Mouse (Mus musculus): ENCODE results near the gene Olfm2.
"Not testable (repeated sequence)": the region's sequence is repeated elsewhere in the genome, so short reads cannot be mapped to it uniquely, and the experiment has no call there.

The Olfm2 gene

DNA sequence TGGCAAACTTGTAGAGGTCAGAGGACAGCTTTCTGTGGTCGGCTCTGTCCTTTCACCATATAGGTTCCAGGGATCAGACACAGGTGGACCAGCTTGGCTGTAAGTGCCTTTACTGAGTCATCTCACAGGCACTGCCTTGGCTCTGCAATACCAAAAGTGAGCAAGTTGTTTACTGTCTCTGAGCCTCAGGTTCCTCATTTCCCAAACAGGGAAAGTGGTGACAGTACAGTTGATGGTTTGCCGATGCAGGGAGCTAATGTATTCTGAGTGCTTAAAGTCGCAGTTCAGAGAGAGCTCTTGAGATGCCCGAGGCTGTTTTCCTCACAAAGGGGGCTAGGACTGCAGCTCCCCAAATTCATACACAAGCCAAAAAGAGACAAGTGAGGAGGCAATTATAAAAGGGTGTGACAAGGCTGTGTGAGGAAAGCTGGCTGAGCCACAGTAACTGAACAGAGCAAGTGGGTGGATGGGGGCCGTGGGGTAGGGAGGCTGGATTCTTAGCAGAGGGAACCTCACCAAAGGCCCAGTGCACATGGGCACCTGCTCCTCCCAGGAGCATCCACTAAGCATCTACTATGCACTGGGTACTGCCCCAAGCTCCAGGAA is 49.9 kb downstream of the Olfm2 start:
- no peak for DNase-seq (ENCODE audit: low spot score)

DNA sequence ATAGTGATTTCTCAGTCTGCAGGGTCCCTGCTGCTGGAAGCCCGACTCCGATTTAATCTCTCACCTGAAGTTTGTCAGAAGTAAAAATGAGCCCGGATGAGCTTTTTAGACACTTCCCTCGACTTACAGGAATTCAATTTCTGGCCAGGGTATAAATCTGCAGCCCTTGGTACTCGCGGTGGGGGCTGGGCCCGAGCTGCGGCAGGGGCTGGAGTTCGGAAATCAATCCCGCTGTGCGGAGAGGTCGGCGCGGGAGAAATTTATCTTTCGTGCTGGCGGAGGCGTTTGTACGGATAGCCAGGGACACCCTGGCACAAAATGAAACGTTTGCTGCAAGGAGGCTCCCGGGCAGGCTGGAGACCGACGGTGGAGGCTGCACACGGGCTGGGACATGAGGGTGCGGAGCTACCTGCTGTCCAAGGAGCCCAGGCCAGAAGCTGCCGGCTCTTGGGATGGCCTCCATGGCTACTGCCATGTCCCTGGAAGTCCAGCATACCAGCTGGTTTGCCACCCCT is 51.4 kb downstream of the Olfm2 start:
- no peak for DNase-seq (ENCODE audit: low spot score)

DNA sequence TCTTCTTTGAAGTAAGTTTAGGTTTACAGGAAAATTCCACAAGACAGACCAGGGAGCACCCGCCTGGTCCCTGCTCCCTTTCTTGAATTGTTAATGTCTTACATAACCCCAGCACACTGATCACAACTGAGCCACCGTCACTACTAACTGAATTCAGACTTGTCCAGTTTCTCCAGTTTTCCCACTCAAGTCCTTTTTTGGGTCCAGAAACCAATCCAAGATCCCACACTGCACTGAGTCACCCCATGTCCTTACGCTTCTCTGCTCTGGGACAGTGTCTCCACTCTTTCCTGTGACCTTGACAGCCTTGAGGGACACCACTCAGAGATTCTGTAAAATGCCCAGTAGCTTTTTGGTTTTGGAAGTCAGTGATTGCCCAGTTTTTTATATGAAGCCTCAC is 53.3 kb downstream of the Olfm2 start:
- DNase-seq (ENCODE audit: low spot score) = no peak

DNA sequence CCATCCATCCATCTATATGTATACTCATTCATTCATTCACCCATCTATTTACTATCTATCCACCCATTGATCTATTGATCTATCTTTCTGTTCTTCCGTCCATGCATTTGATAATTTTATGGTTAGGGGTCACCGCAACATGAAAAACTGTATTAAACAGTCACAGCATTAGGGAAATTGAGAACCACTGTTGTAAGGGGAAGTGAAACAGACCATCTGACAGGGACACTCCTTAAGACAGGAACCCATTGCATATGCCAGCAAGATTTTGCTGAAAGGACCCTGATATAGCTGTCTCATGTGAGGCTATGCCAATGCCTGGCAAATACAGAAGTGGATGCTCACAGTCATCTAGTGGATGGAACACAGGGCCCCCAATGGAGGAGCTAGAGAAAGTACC is 55.7 kb downstream of the Olfm2 start:
- DNase-seq (ENCODE audit: low spot score) = not testable (repeated sequence)

DNA sequence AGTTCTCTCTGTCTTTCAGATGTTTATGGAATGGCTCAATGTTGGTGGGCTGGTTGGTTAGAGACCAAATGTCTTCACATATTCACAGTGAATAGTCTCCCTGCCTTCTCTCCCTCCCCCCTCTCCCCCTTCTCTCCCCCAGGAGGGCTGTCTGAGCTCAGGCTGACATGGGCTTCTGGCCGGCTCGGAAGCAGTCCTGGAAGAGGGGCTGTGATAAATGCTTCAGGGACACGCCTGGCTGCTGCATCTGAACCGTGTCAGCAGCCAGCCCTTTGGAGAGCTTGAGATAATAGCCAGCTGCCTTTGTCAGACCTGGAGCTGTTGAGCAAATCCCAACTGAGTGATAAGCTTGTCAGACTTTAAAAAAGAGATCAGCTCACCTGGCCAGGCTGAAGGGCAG is 56.2 kb downstream of the Olfm2 start:
- no peak for DNase-seq (ENCODE audit: low spot score)

DNA sequence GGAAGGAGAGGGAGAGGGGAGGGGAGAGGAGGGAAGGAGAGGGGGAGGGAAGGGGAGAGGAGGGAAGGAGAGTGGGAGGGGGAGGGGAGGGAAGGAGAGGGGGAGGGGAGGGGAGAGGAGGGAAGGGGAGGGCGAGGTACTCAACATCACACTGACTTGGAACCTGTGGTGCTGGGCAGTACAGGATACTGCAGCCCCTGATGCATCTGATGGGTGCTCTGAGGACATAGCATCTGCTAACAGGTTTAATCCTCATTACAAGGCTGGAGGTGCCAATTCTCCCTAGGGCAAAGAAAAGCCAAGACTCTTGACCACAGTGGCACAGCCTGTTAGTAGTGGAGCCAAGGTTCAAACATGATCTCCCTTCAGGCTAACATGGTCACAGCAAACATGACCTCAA is 56.7 kb downstream of the Olfm2 start:
- DNase-seq (ENCODE audit: low spot score) = no peak

DNA sequence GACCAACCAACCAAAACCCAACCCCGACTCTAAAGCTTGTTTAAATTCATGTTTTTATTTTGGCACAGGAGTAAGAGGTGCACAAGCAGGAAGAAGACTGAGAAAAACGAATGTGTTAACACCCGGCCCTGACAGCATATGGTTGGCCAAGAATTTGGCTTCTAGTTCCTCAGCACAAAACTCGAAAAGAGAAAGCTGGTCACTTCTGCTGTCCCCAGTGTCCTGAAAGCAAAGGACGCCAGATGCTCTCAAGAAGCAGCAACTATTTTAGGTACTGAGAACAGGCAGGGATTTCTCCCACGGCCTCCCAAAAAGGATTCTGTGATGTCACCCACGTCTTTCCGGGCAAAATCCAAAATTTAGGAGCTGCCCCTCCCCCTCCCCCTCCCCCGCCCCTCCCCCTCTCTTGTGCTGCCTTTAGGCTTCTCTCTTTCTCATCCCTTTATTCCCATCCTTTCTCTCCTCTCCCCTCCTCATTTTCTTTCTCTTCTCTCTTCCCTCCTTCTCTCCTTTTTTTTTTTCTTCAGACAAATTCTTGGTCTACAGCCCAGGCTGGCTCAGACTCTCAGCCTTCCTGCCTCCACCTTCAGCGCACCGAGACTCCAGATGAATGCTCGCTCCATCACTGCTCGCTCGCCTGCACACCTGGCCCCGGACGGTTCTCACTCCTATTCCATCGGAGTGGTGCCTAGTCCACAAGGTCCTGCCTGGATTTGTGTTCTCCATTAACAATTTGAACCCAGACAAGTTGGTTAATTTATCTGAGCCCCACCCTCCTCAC is 60.9 kb downstream of the Olfm2 start:
- DNase-seq (ENCODE audit: low spot score) = no peak

DNA sequence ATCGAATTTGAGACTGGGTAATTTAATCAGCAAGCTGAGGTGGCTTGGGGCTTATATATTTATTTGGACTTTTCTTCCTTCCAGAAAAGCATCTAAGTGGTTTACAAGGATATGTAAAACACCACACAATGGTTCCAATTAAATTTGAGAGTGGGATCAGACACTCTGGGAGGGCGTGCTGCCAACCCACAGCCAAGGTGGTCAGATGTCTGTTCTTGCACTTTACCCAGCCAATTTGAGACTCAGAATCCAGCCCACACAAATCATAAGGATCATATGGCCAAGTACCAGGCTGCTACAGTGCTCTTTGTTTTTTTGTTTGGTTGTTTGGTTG is 63.8 kb downstream of the Olfm2 start:
- DNase-seq (ENCODE audit: low spot score) = no peak

DNA sequence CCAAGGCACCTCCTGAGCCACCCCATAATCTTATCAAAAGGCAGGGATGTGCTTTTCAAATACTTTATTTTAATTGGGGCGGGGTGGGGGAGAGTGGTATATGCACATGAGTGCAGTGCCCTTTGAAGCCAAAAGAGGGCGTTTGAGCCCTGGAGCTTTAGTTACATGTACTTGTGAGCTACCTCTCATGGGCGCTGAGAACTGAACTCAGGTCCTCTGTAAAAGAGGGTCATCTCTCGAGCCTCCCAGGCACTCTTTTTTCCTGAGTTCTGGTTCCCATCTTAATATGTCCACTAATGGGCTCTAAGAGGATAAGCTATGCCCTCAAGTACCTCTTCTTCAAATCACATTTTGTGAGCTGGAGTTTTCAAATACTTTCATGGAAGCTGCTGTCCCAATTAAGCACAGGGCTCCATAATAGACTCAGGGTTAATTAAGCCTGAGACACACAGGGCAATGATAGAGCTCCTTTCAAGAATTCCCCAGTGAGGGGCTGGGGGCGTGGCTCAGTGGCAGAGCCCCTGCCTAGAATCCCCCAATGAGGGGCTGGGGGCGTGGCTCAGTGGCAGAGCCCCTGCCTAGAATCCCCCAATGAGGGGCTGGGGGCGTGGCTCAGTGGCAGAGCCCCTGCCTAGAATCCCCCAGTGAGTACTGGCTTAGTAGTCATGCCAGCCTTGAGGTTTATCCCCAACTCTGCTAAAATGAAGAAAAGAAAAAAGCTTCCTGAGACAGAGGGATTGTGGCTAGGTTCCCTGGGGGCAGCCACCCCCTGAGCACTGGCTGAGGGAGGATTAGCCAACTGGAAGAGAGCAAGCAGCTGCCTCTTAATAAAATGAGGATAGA is 64.4 kb downstream of the Olfm2 start:
- no peak for DNase-seq (ENCODE audit: low spot score)

DNA sequence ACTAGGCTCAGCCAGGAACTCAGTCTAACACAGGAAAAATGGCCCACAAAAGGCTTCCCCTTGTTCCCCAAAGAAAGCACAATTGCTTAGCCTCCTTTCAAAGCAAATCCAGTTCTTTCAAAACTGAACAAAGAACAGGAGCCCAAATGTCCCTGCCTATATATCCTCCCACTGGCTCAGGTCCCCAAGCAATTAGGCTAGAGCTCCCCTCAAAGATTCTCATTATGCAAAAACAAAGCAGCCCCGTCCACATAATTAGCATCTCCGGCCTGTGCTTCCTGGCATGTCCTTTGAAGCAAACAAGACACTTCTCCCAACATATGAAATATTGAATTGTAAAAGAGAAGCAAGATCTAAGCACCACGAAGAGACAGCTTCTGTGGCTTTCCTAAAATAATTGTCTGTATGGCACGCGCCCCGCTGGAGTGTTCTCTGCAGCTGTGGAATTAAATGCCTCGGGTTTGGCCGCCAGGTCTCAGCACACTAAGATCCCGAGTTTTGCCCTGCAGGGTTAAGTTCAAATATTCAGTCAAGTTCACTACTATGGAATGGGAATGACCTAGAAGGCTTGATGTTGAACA is 65.7 kb downstream of the Olfm2 start:
- no peak for DNase-seq (ENCODE audit: low spot score)

DNA sequence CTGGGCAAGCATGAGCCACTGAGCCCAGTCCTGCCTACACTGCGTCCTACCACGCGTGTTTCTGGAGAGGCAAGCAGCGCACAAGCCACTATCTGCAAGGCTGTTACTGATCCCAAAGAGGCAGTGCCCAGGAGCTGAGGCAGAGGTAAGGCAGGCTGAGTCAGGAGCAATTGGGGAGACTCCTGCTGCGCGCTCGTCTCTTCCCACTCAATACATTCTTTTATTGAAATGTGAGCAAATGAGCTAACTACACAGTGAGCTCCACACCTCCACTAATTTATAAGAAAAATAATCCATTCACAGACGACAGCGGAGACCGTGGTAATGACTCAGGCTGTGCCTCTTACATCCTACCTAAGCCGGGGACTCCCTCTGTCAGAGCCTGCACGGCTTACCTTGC is 68.3 kb downstream of the Olfm2 start:
- no peak for DNase-seq (ENCODE audit: low spot score)

DNA sequence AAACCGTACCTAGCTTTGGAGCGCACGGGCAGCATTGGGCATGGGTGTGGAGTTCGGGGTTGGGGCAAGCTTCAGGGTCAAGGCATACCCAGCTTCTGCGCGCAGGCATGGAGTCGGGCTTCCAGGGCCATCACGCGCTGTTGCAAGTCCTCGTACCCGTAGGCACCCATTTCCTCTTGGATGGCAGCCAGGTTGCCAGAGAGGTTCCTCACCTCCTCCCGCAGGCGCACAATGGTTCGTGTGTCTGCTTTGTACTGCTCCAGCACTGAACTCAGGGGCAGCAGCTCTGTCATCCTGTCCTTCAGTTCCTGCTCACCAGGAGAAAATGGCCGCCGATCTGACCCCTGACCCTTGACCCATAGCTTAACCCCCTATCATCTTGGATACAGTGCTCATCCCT is 74.1 kb downstream of the Olfm2 start:
- DNase-seq (ENCODE audit: low spot score) = no peak

DNA sequence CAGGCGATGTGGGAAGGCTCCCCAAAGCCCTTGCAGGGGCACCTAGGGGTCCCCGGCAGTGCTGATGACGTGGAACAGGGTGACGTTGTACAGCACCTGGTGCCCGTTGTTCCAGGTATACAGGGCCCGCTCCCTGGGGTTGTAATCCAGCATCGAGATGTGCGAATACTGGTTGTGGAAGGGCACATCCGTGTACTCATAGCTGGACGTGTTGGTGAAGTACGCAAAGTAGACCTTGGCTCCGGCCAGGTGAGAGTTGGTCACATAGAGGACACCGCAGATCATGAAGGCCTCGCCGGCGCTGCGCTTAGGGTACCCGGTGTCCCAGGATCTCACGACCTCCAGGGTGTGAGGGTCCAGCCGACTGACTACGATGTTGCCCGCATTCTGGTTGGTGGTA is 78.1 kb downstream of the Olfm2 start:
- DNase-seq (ENCODE audit: low spot score) = no peak

DNA sequence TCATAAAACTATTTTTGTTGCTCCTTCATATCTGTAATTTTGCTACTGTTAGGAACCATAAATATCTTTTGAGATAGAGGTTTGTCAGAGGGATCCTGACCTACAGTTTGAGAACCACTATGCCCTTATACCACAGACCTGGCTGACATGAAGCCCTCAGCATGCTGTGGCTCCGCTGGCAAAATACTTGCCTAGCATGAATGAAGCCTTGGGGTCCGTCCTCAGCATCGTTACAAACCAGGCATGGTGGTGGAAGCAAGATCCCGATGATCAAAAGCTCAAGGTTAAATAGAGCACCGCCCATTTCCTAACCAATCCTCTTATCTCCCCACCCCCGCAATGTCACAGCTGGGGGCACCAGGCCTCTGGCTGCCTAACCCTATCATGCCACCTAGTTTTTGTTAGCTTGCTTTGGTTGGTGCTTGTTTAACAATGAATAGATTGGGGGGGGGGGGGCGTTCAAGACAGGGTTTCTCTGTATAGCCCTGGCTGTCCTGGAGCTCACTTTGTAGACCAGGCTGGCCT is 79.6 kb downstream of the Olfm2 start:
- DNase-seq (ENCODE audit: low spot score) = no peak

DNA sequence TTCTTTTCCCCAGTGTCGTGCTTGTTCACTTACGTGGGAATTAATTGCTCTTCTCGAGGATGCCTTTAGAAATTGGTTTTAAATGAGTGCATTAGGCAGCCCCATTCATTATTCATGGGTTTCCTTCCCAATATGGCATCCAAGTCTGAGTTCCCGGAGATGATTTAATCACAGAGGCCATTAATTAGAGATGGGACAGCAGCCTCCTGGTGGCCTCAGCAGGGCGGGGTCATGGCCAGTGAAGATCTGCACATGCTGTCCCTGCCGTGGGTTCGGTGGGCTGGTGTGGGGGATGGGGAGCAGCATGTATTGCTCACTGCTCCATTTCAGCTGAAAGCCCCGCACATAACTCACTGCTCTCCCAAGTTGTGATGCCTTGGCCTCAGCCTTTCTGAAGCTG is 80.2 kb downstream of the Olfm2 start:
- DNase-seq (ENCODE audit: low spot score) = no peak

DNA sequence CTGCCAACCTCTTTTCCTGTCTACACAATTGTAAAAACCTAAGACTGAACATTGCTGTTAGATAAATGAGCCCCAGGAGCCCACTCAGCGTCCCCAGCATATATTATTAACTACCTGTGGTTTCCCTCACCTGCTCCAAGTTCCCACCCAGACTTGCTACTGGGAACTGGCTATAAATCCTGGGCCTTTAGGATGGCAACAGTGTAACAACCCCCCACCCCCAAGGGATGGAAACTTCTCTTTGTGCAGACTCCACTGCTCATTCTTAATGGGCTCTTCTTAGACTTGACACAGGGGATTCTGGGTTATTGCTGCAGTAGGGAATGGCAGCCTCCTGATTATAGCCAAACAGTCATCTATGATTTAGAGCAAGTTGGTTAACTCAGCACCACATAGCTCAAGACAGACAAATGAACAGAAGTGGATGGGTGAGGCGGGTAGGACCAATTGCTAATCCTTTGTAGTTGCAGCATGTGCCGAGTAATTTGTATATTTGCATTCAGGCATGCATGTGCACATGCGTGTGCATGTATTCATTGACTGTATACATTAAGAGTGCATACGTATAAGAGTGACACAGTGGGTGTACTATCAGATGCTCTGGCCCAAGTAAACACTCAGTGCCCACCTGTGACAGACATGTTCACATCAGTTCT is 81.0 kb downstream of the Olfm2 start:
- DNase-seq (ENCODE audit: low spot score) = no peak

DNA sequence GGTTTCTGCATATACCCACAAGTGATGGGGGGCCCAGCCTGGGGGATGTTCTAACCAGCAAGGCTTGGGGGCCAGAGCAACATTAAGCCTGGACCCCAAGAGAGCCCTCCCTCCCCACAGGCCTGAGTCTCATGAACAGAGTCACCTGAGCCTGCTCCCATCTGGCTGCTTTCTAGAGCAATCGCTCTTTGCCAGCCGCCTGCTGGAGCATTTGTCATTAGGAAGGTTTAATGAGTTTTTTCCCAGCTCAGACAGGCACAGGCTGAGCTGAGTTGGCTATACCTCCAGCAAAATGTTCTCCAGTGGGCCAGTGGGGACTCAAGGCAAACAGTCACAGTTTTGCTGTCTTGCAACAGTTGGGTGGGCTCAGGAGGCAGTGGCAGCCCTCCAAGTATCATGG is 81.8 kb downstream of the Olfm2 start:
- DNase-seq (ENCODE audit: low spot score) = peak; percentile 56

DNA sequence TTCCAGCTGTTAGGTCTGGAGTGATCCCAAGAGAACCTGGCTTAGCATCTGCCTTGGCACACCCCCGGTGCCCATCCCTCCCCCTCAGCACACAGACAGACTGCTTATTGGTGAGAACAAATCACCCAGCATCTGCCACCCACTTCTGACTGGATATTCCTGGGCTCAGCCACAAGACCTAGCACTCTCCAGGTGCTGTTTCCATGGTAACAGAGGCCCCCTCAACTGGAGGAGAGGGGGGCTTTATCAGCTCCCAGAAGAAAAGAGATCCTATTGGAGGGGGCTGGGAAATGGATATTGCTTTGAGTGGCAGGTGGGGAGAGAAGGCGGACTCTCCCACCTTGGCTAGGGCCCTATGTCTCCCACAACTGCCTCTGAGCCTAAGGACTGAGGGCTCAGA is 82.2 kb downstream of the Olfm2 start:
- DNase-seq (ENCODE audit: low spot score) = no peak

DNA sequence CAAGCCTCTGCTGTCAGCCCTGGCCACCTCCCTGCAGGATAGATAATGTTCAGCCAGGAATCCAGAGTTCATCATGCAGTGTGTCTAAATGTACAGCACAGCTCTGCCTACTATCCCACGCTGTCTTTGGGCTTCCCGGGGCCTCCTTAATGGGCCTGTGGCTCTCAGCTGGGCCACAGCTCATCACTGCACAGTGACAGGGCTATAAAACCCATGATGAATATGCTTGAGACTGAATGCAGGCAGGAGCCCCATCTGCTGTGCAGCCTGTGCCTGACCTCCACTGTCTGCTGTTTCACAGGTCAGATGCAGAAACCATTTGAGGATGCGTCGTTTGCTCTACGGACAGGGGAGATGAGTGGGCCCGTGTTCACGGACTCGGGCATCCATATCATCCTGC is 83.3 kb downstream of the Olfm2 start:
- DNase-seq (ENCODE audit: low spot score) = no peak

DNA sequence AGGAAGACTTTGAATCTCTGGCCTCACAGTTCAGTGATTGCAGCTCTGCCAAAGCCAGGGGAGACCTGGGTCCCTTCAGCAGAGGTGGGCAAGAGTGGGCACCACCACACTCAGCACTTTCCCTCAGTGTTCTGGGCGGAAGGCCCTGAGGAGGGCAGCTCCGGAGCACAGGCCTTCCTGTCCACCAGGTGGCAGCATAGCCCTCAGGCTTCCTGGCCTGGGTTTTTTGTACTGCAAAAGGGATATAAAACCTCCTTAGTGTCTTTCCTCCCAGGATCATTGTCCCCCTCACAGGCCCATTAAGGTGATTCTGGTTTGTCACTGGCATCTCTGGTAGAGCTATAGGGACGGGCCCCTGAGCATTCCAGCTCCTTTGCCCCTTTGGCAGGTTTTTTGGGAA is 83.8 kb downstream of the Olfm2 start:
- peak; percentile 57 for DNase-seq (ENCODE audit: low spot score)

DNA sequence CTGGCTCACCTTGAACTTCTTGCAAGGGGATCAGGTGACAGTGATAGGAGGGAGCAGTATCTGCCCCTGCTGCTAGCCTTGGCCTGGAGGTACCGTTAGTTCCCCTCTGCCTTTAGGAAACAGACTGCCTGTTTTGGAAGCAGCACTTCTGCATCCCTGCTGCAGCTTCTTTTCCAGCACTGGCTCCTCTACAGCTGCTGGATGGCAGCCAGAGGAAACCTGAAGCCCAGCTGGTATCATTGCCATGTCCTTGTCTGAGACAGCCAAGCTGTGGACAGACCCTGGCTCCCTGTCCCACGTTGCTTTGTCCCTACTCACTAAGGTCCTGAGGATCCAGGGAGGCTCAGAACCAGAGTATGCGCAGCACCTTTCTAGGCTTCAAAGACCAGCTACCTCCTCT is 88.6 kb downstream of the Olfm2 start:
- no peak for DNase-seq (ENCODE audit: low spot score)

DNA sequence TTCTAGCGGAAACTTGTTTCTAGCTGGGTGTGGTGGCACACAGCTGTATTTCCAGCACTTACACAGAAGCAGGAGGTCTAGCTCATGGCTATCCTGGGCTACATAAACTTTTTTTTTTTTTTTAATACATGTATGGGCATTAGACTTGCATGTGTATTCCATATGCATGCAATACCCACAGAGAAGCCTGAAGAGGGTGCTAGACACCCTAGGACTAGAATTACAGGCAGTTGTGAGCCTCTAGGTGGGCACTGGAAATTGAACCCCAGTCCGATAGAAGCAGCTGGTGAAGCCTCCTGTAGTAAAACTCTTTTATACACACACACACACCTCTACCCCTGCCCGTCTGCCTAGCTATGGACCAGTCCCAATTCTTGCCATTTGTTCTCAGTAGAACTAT is 92.3 kb downstream of the Olfm2 start:
- DNase-seq (ENCODE audit: low spot score) = no peak

Data from layer of hippocampus, adult 9-10 months (tissue).